Mouse (Mus musculus) brain, embryonic 14.5 days (tissue): ENCODE measurements around the gene Chmp6. TPM values are rescaled to one million over a fixed set of nuclear protein-coding genes. Genes with fewer than 3 reads are reported as not detected.

Experiments
- DNase-seq: peaks from one replicate; pipeline ENCODE4 v3.0.0-alpha.2; 2011; ENCODE audit warnings: low read depth
- CTCF ChIP-seq: fragments of 200-500 bp; IDR thresholded peaks from 2 replicates; pipeline ENCODE4 v1.5.1; 2012; ENCODE audit warnings: inconsistent platforms, mild to moderate bottlenecking, moderate library complexity, borderline replicate concordance; ENCODE audit not compliant: insufficient read depth, insufficient read length; ENCODE audit errors: extremely low read depth
- POLR2A ChIP-seq: fragments of 200-500 bp; IDR thresholded peaks from 2 replicates; pipeline ENCODE4 v1.6.1; 2012; ENCODE audit warnings: mild to moderate bottlenecking, inconsistent platforms, borderline replicate concordance; ENCODE audit not compliant: poor library complexity, insufficient read depth, insufficient read length, severe bottlenecking; ENCODE audit errors: extremely low read depth
- polyA plus RNA-seq: library from polyadenylated mRNA; depleted of rRNA; stranded (reverse); fragments of >200 nt; gene quantifications from 2 replicates; pipeline ENCODE4 v1.2.3, GENCODE M21; 2012

The Chmp6 gene
- polyA plus RNA-seq, 1 experiment = 63.6 TPM

GRCm38 (mm10) chr11:119913935-119914314 is 684 bp downstream of the Chmp6 start:
- DNase-seq = no peak
- no peak for TF ChIP-seq POLR2A
- TF ChIP-seq CTCF = no peak

GRCm38 (mm10) chr11:119914381-119914780 is 1.1 kb downstream of the Chmp6 start:
- DNase-seq = no peak
- TF ChIP-seq CTCF (no peak), POLR2A (no peak)

GRCm38 (mm10) chr11:119915666-119916065 is 2.4 kb downstream of the Chmp6 start:
- DNase-seq = no peak
- TF ChIP-seq CTCF (no peak), POLR2A (no peak)

- DNase-seq = no peak
- TF ChIP-seq CTCF = no peak
- TF ChIP-seq POLR2A = no peak
These were observed 3.0 kb downstream of the Chmp6 start for GRCm38 (mm10) chr11:119916102-119916790.

GRCm38 (mm10) chr11:119916834-119917469 is 3.7 kb downstream of the Chmp6 start:
- DNase-seq = no peak
- TF ChIP-seq CTCF = no peak
- TF ChIP-seq POLR2A = no peak

GRCm38 (mm10) chr11:119918521-119918920 is 5.3 kb downstream of the Chmp6 start:
- no peak for TF ChIP-seq CTCF
- DNase-seq = no peak

- no peak for DNase-seq
- TF ChIP-seq POLR2A = no peak
- TF ChIP-seq CTCF = no peak
These were observed 6.2 kb downstream of the Chmp6 start for GRCm38 (mm10) chr11:119919432-119919831.

- TF ChIP-seq POLR2A (no peak), CTCF (peak; percentile 77)
These were observed 6.7 kb downstream of the Chmp6 start for GRCm38 (mm10) chr11:119919897-119920296.

GRCm38 (mm10) chr11:119920668-119921067 is 7.4 kb downstream of the Chmp6 start:
- no peak for TF ChIP-seq CTCF
- no peak for TF ChIP-seq POLR2A
- DNase-seq = no peak

More at GRCm38 (mm10) chr11:119919897-119920296, 6.7 kb downstream of the Chmp6 start:
- DNase-seq = peak; percentile 53

- TF ChIP-seq POLR2A = no peak
- TF ChIP-seq CTCF = no peak
- DNase-seq = no peak
These were observed 11.9 kb downstream of the Chmp6 start for GRCm38 (mm10) chr11:119925176-119925575.

GRCm38 (mm10) chr11:119926762-119927161 is 13.5 kb downstream of the Chmp6 start:
- DNase-seq = no peak
- no peak for TF ChIP-seq POLR2A
- TF ChIP-seq CTCF = no peak

GRCm38 (mm10) chr11:119928023-119928681 is 14.9 kb downstream of the Chmp6 start:
- no peak for DNase-seq
- TF ChIP-seq CTCF = no peak
- TF ChIP-seq POLR2A = no peak
